Mouse (Mus musculus) granulocyte monocyte progenitor cell, adult 5-6 weeks (primary cell): ENCODE measurements around the gene Cntnap2. TPM values are rescaled to one million over a fixed set of nuclear protein-coding genes. Genes with fewer than 3 reads are reported as not detected.
"Not testable (repeated sequence)": the region's sequence is repeated elsewhere in the genome, so short reads cannot be mapped to it uniquely, and the experiment has no call there.

Experiments used
- ATAC-seq: replicated peaks from 2 replicates; pipeline ENCODE4 v1.8.0; 2016; ENCODE audit warnings: mild to moderate bottlenecking, moderate TSS enrichment, inconsistent platforms; ENCODE audit not compliant: poor library complexity, severe bottlenecking
- total RNA-seq, 2 experiments: library from RNA; stranded (forward) in 1 of 2; stranded (reverse) in 1 of 2; fragments of 200-712, 200-1000 nt in 1 of 2; fragments of >200 nt in 1 of 2; fragmentation: Nextera tagmentation in 1 of 2; gene quantifications; 2 replicates each; pipeline ENCODE4 v1.2.3; 2014 to 2017

The Cntnap2 gene
- total RNA-seq, 2 experiments from 2014 or later: not detected

DNA sequence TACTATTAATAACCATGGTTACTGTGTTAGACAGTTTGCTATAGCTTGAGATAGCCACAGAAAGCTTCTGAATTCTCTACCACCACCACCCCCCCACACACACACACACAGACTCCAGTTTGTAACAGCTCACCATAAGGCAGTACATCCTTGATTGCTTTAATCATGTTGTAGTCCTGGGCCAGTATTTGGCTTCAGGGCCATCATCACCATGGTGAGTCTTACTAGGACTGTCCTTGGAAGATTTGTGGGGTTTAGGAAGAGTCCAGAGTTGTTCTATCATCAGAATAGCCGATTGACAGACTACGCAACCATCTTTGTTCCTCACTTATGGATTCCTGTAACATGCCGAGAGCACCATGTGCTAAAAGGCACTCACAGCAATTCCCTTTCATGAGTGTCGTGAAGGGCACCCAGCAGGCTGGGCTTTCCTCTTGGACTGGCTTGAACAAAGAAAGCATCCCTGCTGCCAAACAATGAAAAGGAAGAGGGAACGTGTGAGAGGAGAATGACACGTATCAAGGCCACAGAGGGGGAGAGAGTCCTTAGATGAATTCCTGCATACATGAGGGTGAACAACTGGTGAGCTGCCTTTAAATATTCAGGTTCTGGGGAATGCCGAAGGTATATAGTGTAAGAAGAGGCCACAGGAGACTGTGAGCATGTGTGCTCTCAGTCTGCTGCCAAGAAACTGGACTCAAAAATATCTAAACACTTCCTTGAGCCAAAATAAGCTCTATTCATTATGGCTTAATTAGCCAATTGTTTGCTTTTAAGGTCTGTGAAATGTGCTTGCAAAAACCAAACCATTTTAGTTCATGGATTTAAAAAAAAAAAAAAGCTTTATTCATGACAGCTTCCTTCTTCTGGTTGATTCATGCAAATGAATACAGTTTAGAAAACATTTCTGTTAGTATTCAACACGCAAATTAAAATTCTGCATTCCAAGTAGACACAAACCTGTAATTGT is 2213.7 kb downstream of the Cntnap2 start:
- no peak for ATAC-seq

- ATAC-seq: no peak
Observed at GRCm38 (mm10) chr6:47275065-47275464, 2215.9 kb downstream of the Cntnap2 start.

GRCm38 (mm10) chr6:47279183-47279582 is 2220.0 kb downstream of the Cntnap2 start:
- ATAC-seq: no peak

DNA sequence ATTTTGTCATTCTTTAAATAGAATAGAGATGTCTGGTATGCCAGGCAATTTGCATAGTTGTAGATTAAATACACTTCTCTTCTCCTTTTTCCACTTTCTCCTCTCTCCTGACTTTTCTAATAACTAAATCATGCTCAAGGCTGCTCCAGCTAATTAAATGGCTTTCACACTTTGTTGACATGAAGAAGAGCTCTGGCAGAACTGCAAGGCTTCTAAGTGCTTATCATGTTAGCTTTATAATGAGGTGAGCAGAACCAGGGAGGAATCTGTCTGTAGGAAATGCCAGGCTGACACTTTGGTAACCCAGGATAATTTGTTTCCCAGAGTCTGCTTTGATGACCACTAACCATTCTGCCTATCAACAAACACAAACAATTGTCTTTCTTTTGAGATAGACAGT is 2222.4 kb downstream of the Cntnap2 start:
- no peak for ATAC-seq

GRCm38 (mm10) chr6:47284794-47285193 is 2225.6 kb downstream of the Cntnap2 start:
- ATAC-seq: no peak

- ATAC-seq: peak; percentile 67
Observed at GRCm38 (mm10) chr6:47285742-47286141, 2226.6 kb downstream of the Cntnap2 start.

GRCm38 (mm10) chr6:47286247-47286967 is 2227.2 kb downstream of the Cntnap2 start:
- not testable (repeated sequence) for ATAC-seq

DNA sequence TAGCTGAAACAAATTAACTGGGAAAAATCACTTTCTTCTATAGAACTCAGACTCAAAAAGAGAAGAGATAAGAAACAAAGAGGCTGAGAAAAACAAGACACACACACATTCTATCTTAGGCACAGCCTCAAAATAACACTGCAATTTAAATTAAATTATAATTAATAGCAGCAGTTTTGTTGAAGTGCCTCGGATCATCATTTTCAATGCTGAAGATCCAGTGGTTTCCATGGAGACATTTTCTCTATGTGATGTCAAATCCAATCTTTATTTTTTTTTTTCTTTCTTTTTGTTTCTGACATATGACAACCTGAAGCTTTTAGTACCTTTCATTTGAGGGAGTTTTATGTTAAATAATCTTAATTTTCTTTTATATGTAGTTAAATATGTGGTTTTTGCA is 2228.6 kb downstream of the Cntnap2 start:
- ATAC-seq: no peak

DNA sequence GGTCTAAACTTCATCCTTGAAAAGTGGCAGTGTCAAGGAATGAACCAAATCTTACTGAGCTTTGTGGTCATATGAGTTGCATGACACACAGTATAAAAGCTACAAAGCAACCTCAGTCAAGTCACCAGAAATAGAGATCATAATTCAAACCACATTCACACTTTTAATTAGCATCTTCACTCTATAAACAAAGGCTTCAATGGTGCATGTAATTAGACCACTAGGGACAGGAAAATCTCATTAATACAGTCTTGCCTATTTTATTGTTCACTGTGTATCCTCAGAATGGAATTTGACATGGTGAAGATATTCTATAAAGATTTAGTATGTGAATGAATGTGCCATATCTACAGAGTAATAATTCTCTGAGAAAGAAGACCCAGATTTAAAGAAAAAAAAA is 2232.8 kb downstream of the Cntnap2 start:
- no peak for ATAC-seq

- no peak for ATAC-seq
Observed at GRCm38 (mm10) chr6:47292437-47292836, 2233.3 kb downstream of the Cntnap2 start.

DNA sequence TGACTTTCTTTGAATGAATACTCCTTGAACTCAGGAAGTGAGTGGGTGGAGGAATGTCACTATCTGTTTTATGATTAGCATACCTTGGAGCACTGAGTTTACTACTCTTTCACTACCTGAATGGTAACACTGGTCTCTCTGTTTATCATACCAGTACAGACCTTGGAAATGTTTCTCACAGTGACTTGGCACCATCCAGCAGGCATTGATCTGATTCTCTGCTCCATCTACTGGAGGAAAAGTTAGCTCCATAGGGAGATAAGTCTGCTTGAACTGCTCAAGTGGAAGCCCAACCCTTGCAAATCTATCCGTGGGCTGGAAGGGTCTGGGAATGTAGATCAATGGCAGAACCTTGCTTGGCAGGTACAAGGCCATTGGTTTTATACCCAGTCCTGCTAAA is 2235.3 kb downstream of the Cntnap2 start:
- ATAC-seq: no peak

DNA sequence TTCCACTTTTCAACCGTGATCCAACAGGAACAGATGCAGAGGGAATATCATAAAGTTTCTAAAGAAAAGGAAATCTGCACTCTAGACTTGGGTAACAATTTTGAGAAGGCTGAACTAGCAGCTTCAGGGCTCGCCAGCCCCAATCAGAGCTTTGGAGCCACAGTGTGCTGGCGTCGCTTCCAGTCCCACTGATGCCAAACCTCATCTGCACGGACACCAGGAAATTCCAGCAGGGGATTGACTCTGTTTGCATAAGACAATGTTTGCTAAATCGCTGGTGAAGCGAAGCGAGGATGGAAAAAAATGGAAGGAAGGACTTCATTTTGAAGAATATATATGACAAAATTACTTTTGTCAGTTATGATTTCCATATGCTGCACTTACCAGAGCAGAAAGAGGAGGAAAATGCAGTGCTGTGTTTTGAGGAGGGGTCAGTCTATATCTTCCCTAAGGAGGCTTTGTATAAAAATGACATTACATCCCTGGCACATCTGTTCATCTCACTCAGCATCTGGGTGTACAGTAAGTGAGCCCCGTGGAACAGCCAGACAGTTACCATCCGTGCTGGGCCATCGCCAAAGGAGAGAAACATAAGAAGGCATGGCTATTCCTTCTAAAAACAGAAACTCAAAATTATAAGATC is 2245.8 kb downstream of the Cntnap2 start:
- no peak for ATAC-seq

- no peak for ATAC-seq
Observed at GRCm38 (mm10) chr6:47306065-47306798, 2247.1 kb downstream of the Cntnap2 start.

- ATAC-seq: no peak
Observed at GRCm38 (mm10) chr6:47306954-47307353, 2247.8 kb downstream of the Cntnap2 start.

- ATAC-seq: peak; percentile 56; the same call in 1 of the 2 replicates
Observed at GRCm38 (mm10) chr6:47314507-47315334, 2255.6 kb downstream of the Cntnap2 start.

DNA sequence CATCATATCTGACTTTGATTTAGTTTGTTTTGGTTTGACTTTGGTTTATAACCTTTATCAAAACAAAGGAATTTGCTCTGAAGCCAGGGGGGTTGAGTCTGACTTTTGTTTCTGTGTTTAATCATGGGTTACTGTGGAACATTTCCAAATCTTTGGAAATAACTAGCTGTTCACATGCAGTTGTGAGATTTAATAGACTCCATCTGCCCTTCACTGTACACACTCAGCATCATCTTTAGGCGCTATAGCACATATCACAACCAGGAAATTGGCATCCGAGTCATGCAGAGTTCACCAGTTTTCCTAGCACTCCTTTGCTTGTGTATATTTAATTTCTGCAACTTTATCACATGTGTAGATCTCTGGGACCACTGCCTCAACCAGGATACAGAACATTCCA is 2256.3 kb downstream of the Cntnap2 start:
- ATAC-seq: no peak

DNA sequence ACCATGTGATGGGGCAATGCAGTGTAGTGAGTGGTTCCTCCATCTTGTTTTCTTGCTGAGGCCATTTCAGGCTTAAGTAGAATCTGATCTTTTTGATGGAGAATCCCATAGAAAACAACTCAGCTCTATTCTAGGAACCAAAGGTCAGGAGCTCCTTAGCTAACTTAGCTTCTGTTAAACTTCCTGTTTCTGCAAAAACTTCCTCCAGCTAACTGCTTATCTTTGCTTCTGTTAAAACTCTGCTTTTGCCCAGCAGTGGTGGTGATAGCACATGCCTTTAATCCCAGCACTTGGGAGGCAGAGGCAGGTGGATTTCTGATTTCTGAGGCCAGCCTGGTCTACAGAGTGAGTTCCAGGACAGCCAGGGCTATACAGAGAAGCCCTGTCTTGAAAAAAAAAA is 2258.1 kb downstream of the Cntnap2 start:
- 0 out of 2 replicates have a peak, but pooled peaks have one; percentile 25 for ATAC-seq

GRCm38 (mm10) chr6:47318705-47319104 is 2259.5 kb downstream of the Cntnap2 start:
- ATAC-seq: no peak

DNA sequence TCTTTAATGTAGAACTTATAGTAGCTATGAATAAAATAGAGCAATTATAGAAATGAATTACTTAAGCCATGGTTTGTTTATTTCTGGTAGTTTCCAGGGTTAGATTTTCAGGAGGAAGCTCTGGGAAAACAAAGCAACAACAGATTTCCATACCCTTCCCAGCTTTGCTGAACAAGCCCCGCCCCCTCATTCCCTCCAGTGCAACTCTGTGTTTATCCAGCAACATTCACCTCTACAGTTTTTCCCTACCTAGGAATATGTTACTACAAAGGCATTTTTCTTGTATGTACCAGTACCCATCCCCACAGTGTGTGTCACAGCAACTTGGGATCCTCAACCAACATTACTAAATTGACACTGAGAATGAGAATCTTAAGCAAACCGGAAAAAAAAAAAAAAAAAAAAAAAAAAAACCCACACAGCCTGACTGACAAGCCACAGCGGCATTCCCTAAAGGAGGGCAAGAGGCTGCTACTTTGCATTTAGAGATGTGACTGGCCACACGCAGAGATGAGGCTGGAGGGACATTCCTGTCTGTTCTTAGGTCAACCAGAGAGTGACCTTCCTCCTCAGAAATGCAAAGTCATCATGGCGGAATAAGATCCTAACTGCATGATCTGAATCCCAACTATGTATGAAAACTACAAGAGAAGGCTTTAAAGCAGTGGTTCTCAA is 2260.3 kb downstream of the Cntnap2 start:
- no peak for ATAC-seq
